Mouse (Mus musculus): ENCODE measurements around the gene Ppil6.
A peak's percentile ranks its signal among the peaks of the same experiment; 100 is the strongest.

The Ppil6 gene

DNA sequence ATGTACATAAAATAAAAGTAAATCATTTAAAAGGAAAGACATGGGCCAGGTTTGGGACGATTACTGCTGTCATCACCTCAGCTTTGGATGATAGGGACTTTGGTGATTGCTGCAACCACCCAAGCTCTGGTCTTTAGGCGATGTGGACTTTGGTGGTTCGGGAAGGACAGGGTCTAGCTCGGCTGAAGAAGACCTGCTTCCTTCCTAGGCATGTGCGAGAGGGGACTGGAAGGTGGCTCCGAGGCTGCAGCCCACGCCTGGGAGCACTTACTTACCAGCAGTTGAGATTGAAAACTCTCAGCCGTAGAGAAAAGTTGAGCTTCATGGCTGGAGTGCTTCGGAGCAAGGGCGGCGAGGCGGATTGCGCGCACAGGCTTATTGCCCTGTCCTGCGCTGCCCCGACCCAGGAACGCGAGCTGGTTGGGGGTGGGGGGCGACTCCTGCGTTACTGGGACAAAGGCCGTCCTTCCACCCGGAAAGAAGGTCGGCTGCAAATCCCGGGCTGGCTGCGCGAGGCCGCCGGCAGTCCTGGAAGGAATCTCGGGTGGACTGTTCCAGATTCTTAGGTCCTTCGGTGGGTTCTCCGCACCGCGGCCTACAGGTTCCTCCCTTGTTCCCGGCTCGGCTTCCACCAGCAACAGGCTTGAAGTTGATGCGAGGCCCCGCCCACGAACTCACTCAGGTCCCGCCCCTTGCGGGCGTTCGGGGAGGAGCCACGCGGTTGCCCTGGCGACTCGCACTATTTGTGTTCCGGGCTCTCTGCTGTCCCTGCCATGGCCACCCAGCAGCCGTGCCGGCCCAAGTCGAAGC lies at the start of gene Ppil6, which contains the start of gene Smpd2:
Gene Ppil6 (plus strand): TSS at position 732 of the 810 bp plus-strand sequence.
Gene Smpd2 (minus strand): TSS at position 662 of the 810 bp plus-strand sequence.
- DNase-seq (ENCODE audit: low spot score in 2 of 2): peak; percentile 87

- no peak for DNase-seq (ENCODE audit: low spot score in 2 of 2)
These were observed 42.0 kb upstream of the Ppil6 start for GRCm38 (mm10) chr10:41448216-41448615.

DNA sequence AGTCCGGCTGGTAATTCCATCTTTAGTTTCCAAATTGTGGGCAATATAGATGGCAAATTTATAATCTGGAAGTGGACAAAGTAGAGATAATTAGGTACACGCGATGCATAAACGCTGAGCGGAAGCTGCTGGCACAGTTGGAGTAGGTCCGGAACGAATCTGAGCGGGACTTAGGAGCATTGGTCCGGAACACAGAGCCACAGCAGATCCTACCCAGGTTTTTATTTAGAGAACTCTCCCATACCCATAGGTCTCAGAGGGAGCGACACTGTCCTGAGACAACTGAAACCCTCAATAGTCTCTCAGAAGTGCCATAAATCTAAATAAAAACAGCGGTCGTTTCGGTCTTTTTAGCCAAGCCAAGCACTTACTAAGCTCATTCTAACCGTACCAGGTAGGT lies 40.6 kb upstream of the Ppil6 start:
- no peak for DNase-seq (ENCODE audit: low spot score in 2 of 2)

- peak; percentile 79 to 90 for DNase-seq (ENCODE audit: low spot score in 2 of 2)
These were observed 40.0 kb upstream of the Ppil6 start, which contains the start of gene Zbtb24 for GRCm38 (mm10) chr10:41450137-41450670. Zbtb24 (plus strand) TSS chr10:41450383.

DNA sequence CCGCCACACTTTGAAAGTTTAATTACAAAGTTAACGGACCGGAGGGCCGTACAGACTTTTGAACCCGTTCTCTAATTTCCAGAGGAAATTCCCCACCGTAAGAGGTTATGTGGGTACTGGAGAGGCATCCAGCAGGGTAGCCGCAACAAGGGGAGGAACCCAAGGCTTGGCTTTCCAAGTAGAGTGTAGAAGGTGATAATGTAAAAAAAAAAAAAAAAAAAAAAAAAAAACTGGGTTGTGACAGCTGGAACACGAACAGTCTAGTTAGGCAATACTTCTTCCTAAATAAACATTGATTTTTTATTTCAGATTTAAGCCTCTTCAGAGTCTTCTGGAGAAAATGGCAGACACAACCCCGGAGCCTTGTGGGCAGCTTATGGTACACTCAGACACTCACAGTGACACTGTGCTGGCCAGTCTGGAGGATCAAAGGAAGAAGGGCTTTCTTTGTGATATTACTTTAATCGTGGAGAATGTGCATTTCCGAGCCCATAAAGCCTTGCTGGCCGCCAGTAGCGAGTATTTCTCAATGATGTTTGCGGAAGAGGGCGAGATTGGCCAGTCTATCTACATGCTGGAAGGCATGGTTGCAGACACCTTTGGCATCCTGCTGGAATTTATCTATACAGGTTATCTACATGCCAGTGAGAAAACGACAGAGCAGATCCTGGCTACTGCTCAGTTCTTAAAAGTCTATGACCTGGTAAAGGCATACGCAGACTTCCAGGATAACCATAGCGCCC lies 39.3 kb upstream of the Ppil6 start:
- no peak for DNase-seq (ENCODE audit: low spot score in 2 of 2)

GRCm38 (mm10) chr10:41451656-41452055 lies 38.6 kb upstream of the Ppil6 start:
- no peak for DNase-seq (ENCODE audit: low spot score in 2 of 2)

DNA sequence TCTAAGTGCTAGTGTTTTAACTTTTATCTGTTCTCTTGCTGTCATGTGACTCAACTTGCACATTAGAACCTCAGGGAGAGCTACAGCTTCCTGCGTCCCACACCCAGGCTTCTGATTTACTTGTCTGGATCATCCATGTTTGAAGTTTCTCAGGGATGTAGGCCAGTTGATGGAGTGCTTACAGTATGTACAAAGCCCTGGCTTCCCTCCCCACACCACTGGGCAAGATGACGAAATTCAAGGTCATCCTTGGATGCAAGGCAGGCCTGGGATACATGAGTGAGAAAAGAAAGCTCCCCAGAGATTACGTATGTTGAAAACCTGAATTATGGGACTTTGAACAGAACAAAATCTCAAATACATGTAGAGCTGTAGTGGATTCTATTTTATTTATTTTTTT lies 37.4 kb upstream of the Ppil6 start:
- DNase-seq (ENCODE audit: low spot score in 2 of 2): no peak

DNA sequence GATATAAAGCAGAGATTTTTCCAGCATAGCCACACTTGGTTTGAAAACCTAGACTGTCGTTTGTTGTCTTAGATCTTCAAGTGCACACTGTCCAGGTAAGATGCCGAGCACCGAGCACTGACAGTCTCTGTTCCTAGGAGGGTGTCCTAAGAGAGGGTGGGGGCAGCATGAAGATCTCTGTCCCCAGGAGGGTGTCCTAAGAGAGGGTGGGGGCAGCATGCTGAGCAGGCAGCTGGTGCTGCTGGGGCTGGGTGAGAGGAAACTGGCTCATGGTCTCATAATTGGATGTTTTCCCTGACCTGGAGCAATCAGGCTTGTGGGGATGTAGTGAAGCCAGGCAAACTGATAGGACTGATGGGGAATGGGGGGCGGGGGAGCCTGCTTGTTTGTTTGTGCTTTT lies 30.2 kb upstream of the Ppil6 start:
- DNase-seq (ENCODE audit: low spot score in 2 of 2): no peak

- DNase-seq (ENCODE audit: low spot score in 2 of 2): no peak
These were observed 29.7 kb upstream of the Ppil6 start for GRCm38 (mm10) chr10:41460501-41460900.

DNA sequence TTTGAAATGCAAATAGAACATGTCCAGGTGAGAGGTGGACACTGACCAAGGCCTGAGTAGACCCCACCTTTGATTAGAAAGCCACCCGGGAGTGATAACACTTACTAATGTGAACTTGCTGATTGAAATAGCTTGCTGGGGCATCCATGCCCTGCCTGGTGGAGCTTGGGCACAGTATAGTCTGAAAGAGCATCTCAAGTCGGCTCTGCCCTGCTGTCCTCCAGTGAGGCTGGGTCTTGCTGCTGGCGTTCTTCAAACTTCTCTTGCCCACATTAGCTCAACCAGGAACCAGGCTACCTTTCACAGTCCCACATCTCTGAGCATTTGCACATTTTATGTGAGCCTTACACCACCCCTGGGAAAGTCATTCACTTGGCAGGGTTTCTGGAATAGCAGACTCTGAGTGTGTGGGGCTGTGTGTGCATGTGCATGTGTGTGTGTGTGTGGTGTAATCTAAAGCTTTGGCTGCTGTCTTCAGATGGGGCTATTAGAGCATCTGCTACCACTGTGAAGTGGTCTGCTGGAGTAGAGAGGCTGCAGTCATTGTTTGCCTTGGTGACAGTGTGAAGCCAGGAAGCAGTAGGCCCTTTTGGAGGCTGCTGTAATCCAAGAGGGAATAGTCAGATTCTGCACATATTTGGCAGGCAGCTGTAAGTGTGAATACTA lies 29.0 kb upstream of the Ppil6 start:
- no peak for DNase-seq (ENCODE audit: low spot score in 2 of 2)

GRCm38 (mm10) chr10:41464401-41464955 lies 25.8 kb upstream of the Ppil6 start:
- no peak for DNase-seq (ENCODE audit: low spot score in 2 of 2)

GRCm38 (mm10) chr10:41467325-41467724 lies 22.9 kb upstream of the Ppil6 start:
- DNase-seq (ENCODE audit: low spot score in 2 of 2): no peak

DNA sequence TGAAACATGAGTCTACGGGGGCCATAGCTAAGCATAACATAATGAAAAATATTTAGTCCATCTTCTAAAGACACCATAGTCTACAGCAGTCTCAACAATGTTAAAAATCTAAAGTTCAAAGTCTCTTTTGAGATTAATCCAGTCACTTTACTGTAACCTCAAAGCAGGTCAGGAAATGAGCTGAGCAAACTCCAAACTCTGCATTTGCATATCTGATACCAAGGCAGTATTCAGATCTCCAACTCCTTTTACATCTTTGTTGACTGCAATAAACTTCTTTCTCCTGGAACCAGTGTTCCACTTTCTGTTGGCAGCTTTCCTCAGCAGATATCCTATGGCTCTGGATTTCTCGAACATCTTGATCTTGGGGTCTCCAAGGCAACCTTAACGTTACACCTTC lies 19.5 kb upstream of the Ppil6 start:
- DNase-seq (ENCODE audit: low spot score in 2 of 2): no peak

GRCm38 (mm10) chr10:41472534-41472933 lies 17.7 kb upstream of the Ppil6 start:
- DNase-seq (ENCODE audit: low spot score in 2 of 2): no peak

DNA sequence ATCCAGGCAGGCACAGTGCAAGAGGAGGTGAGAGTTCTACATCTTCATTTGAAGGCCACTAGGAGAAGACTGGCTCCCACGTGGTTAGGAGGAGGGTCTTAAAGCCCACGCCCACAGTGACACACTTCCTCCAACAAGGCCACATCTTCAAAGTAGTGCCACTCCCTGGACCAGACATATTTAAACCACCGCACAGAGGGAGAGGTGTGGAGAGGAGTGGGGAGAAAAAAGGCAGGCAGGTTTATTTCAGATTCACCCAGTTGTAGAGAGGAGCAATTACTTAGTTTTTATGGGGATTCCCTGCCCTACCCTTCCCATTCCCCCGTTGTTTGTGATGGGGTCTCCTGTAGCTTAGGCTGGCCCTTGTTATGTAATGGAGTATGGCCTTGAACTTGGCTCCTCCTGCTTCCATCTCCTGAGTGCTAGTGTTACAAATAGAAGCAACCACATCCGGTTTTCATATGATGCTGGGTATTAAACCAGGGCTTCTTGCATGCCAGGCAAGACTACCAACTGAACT lies 17.2 kb upstream of the Ppil6 start:
- DNase-seq (ENCODE audit: low spot score in 2 of 2): no peak

DNA sequence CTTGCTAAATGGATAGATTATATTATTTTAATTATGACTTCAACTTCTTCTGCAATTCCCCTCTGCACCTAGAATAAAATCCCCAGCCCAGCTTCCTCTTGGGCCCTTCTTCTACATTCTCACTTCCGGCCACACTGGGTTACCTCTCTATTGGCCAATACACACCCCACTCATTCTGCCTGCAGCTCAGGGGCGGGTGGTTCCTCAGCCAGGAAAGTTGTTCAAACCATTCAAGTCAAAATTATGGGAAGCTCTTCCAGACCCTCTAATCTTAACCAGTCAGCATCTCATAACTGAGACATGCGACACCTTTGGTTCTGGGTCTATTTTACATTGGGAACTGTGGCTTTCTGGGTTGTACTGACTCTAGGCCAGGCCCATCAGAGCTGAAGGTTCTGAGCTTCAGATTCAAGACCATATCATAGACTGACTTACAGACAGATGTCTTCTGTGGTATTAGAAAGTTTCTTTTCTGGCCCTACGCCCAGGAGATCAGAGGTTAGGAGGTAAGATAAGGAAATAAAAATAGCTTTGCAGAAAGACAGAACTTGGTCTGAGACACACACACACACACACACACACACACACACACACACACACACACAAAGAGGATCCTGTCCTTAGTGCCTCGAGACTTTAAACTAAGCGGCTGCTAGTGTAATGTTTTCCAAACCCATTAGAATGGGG lies 16.3 kb upstream of the Ppil6 start:
- DNase-seq (ENCODE audit: low spot score in 2 of 2): no peak

DNA sequence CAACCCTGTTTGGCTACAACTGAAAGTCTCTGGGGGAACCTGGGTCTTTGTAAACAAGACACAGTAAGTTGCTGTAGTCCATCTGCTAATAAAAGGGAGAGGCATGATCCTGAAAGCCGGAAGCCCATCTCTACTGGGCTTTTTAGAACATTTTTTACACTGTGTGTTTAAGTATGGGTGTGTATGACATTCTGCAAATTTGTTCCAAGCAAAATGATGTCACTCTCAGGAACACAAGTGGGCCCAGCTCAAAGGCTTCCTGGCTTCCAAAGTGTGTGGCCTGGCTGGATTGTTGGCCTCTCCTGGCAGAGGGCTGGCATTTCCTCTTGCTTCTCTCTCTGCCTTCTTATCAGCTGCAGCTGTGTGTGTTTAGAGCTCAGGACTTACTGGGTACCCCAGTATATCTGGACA lies 15.3 kb upstream of the Ppil6 start:
- no peak for DNase-seq (ENCODE audit: low spot score in 2 of 2)

DNA sequence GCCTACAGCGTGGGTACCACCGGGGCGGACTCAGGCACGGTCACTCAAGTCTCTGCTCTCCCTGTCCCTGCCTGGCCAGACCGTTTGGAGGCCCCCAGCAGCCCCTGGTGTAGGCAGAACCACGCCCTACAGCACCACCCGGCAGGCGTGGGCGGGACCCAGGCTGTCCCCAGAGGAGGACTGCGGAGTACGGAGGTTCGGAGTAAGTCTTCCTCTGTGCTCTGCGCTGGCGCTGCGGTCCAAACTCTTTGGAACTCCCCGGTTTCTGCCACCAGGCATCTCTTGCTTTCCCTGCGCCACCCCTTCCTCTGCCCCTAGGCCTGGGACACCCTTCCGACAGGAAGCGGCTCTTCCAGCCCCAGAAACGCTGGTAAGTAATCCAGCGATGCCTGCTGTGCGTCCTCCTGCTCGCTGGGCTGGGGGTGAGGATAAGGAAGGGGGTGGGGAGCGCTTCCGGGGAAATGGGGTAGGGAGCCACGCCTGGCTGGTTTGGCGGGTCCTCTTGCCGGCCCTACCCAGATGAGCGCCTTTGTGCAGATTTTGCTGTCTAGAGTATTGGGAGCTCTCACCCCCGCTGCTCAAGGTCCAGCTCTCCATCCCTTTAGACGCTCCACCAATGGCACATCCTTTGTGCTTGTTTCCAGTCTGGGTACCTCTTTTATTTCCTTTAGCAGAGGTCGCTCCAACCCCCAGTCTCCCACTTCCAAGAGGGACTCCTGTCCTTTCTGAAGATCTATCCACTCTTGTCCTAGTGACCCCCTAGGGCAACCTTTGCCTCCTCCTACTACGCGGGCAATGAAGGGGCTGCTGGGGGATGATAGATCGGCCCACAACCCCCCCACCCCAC lies 13.8 kb upstream of the Ppil6 start, which contains the start of gene Mical1:
Gene Mical1 (plus strand): TSS at position 144 of the 847 bp plus-strand sequence.
- DNase-seq (ENCODE audit: low spot score in 2 of 2): peak in 1 of 2 experiments; percentile 44

DNA sequence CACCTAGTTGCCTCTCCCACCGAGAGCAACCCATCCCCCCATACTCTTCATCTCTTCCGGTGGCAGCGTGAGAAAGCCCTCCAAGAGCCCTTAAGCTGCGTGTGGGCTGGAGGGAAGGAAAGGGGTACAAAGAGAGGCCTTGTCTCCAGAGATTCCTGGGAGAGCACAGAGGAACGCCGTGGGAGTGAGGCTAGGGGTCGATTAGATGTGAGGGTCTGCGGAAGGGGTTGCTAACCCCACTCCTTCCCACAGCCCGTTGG lies 13.3 kb upstream of the Ppil6 start:
- no peak for DNase-seq (ENCODE audit: low spot score in 2 of 2)
